Mouse (Mus musculus) granulocyte monocyte progenitor cell, adult 5-6 weeks (primary cell): ENCODE data around the gene Lrrc8a. TPM values are rescaled to one million over a fixed set of nuclear protein-coding genes. Genes with fewer than 3 reads are reported as not detected.

Experiments
- ATAC-seq: replicated peaks from 2 replicates; pipeline ENCODE4 v1.8.0; 2016; ENCODE audit warnings: mild to moderate bottlenecking, moderate TSS enrichment, inconsistent platforms; ENCODE audit not compliant: poor library complexity, severe bottlenecking
- total RNA-seq, 2 experiments: library from RNA; stranded (forward) in 1 of 2; stranded (reverse) in 1 of 2; fragments of 200-712, 200-1000 nt in 1 of 2; fragments of >200 nt in 1 of 2; fragmentation: Nextera tagmentation in 1 of 2; gene quantifications; 2 replicates each; pipeline ENCODE4 v1.2.3; 2014 to 2017

The Lrrc8a gene
- total RNA-seq (2014; fragmentation: Nextera tagmentation): 5.8 and 6.6 TPM in 2 replicates
- 5.3 and 8.7 TPM in 2 replicates for total RNA-seq (2017)

GRCm38 (mm10) chr2:30237199-30237880, at the start of gene Lrrc8a:
Gene Lrrc8a, plus strand, starts transcription at chr2:30237715.
- peak; percentile 93 for ATAC-seq

GRCm38 (mm10) chr2:30191790-30192580, 45.5 kb upstream of the Lrrc8a start:
- ATAC-seq: no peak

GRCm38 (mm10) chr2:30194656-30195055, 42.9 kb upstream of the Lrrc8a start:
- ATAC-seq: no peak

GRCm38 (mm10) chr2:30198021-30198420, 39.5 kb upstream of the Lrrc8a start:
- ATAC-seq: no peak

GRCm38 (mm10) chr2:30199984-30200383, 37.5 kb upstream of the Lrrc8a start:
- ATAC-seq: peak; percentile 72

- no peak for ATAC-seq
Observed at GRCm38 (mm10) chr2:30200388-30200925, 37.1 kb upstream of the Lrrc8a start.

- peak; percentile 26; the same call in 1 of the 2 replicates for ATAC-seq
Observed at GRCm38 (mm10) chr2:30203439-30203838, 34.1 kb upstream of the Lrrc8a start.

- ATAC-seq: no peak
Observed at GRCm38 (mm10) chr2:30205255-30205628, 32.3 kb upstream of the Lrrc8a start.

GRCm38 (mm10) chr2:30205629-30206357, 31.7 kb upstream of the Lrrc8a start, which contains the start of gene Kyat1:
Gene Kyat1, minus strand, starts transcription at chr2:30205847.
- ATAC-seq: peak; percentile 91

- no peak for ATAC-seq
Observed at GRCm38 (mm10) chr2:30207401-30207800, 30.1 kb upstream of the Lrrc8a start.

GRCm38 (mm10) chr2:30207886-30208285, 29.6 kb upstream of the Lrrc8a start:
- ATAC-seq: no peak

GRCm38 (mm10) chr2:30211408-30212168, 25.9 kb upstream of the Lrrc8a start:
- no peak for ATAC-seq

GRCm38 (mm10) chr2:30212169-30212545, 25.4 kb upstream of the Lrrc8a start:
- ATAC-seq: no peak

GRCm38 (mm10) chr2:30212951-30213350, 24.6 kb upstream of the Lrrc8a start:
- no peak for ATAC-seq

GRCm38 (mm10) chr2:30214745-30215144, 22.8 kb upstream of the Lrrc8a start:
- no peak for ATAC-seq

GRCm38 (mm10) chr2:30215493-30215892, 22.0 kb upstream of the Lrrc8a start:
- ATAC-seq: no peak

- no peak for ATAC-seq
Observed at GRCm38 (mm10) chr2:30216293-30216692, 21.2 kb upstream of the Lrrc8a start.

GRCm38 (mm10) chr2:30235593-30235992, 1.9 kb upstream of the Lrrc8a start:
- no peak for ATAC-seq

- no peak for ATAC-seq
Observed at GRCm38 (mm10) chr2:30236426-30237198, 903 bp upstream of the Lrrc8a start.
